Mouse (Mus musculus) adrenal gland, postnatal 36 days (tissue): ENCODE results near the gene Abhd8. TPM values are rescaled to one million over a fixed set of nuclear protein-coding genes. Genes with fewer than 3 reads are reported as not detected.
A peak's percentile ranks its signal among the peaks of the same experiment; 100 is the strongest.

Source experiments
- DNase-seq, 2 experiments: peaks; one replicate each; pipeline ENCODE4 v3.0.0; 2021; ENCODE audit warnings: mixed read lengths in 1 of 2
- long read RNA-seq, 2 experiments: library from polyadenylated mRNA; stranded (forward); transcript quantifications; one replicate each; pipeline ENCODE4 v2.0.0; 2021; ENCODE audit warnings: borderline sequencing depth in 2 of 2
- total RNA-seq, 2 experiments: library from RNA; stranded (reverse); gene quantifications; 2 replicates each; pipeline ENCODE4 v1.2.3; 2021

Gene Abhd8
- total RNA-seq = 10 to 100 TPM; 56.6 to 81.2 TPM
- long read RNA-seq, experiment 1, transcript Abhd8-202 (3 exons, 800 nt) = minor isoform, 5 of 226 reads
- long read RNA-seq, experiment 1, transcript Abhd8-201 (5 exons, 1,978 nt) = major isoform, 206 of 226 reads
- long read RNA-seq, experiment 1, partial matches to known transcripts = 5 of 226 reads
- long read RNA-seq, experiment 1, other reads (novel, unspliced or antisense) = 8 of 226 reads
- long read RNA-seq, experiment 2, transcript Abhd8-201 (5 exons, 1,978 nt) = major isoform, 61 of 66 reads
- long read RNA-seq, experiment 2, partial matches to known transcripts = 1 of 66 reads
- long read RNA-seq, experiment 2, other reads (novel, unspliced or antisense) = 1 of 66 reads

GRCm38 (mm10) chr8:71463188-71464033 is at the start of gene Abhd8:
TSS of gene Abhd8 (minus strand) at chr8:71463655.
- DNase-seq = peak; percentile 97 to 98

- peak; percentile 40 to 41 for DNase-seq
These were observed 48.2 kb upstream of the Abhd8 start, which contains the start of gene Plvap for GRCm38 (mm10) chr8:71511644-71512043. TSS of gene Plvap (minus strand) at chr8:71511752.

- DNase-seq = no peak
These were observed 45.9 kb upstream of the Abhd8 start for GRCm38 (mm10) chr8:71509316-71509715.

GRCm38 (mm10) chr8:71507589-71508104 is 44.2 kb upstream of the Abhd8 start:
- peak; percentile 88 to 90 for DNase-seq

GRCm38 (mm10) chr8:71505979-71506378 is 42.5 kb upstream of the Abhd8 start:
- peak; percentile 67 to 69 for DNase-seq

- DNase-seq = no peak
These were observed 41.9 kb upstream of the Abhd8 start for GRCm38 (mm10) chr8:71505326-71505725.

GRCm38 (mm10) chr8:71504349-71504748 is 40.9 kb upstream of the Abhd8 start:
- no peak for DNase-seq

GRCm38 (mm10) chr8:71498816-71499690 is 35.6 kb upstream of the Abhd8 start:
- DNase-seq = peak; percentile 43 to 71

GRCm38 (mm10) chr8:71497881-71498501 is 34.5 kb upstream of the Abhd8 start:
- peak; percentile 56 to 67 for DNase-seq

- DNase-seq = no peak
These were observed 33.7 kb upstream of the Abhd8 start for GRCm38 (mm10) chr8:71497077-71497645.

- peak; percentile 99 for DNase-seq
These were observed 33.0 kb upstream of the Abhd8 start for GRCm38 (mm10) chr8:71496481-71496880.

- DNase-seq = no peak
These were observed 32.4 kb upstream of the Abhd8 start for GRCm38 (mm10) chr8:71495811-71496210.

GRCm38 (mm10) chr8:71495039-71495438 is 31.6 kb upstream of the Abhd8 start:
- peak; percentile 90 to 93 for DNase-seq

GRCm38 (mm10) chr8:71488454-71488853 is 25.0 kb upstream of the Abhd8 start:
- DNase-seq = peak; percentile 86 to 87

GRCm38 (mm10) chr8:71487691-71488445 is 24.4 kb upstream of the Abhd8 start, which contains the start of gene Gtpbp3:
TSS of gene Gtpbp3 (plus strand) at chr8:71488103.
- DNase-seq = peak; percentile 88 to 91

- no peak for DNase-seq
These were observed 22.7 kb upstream of the Abhd8 start for GRCm38 (mm10) chr8:71486136-71486529.

- peak; percentile 89 to 93 for DNase-seq
These were observed 22.0 kb upstream of the Abhd8 start, which contains the start of gene Ano8 for GRCm38 (mm10) chr8:71485142-71486135. TSS of gene Ano8 (minus strand) at chr8:71485963.

- no peak for DNase-seq
These were observed 21.3 kb upstream of the Abhd8 start for GRCm38 (mm10) chr8:71484736-71485135.

- DNase-seq = peak; percentile 50 to 64
These were observed 20.5 kb upstream of the Abhd8 start for GRCm38 (mm10) chr8:71483932-71484331.
